Mouse (Mus musculus) macrophage (primary cell): ENCODE measurements at regions not wholly inside any gene's neighbourhood (a gene's known extent, or its start where the extent isn't known, plus 50 kb on each side); places are given as distances from the start of the nearest gene placed in this dataset.
"Not testable (repeated sequence)": the region's sequence is repeated elsewhere in the genome, so short reads cannot be mapped to it uniquely, and the experiment has no call there.

Experiments
- H3K27ac ChIP-seq: fragments of 350-480 bp; formaldehyde crosslinking; 2 replicates; pipeline ENCODE4 v1.9.0; 2021
- H3K36me3 ChIP-seq: fragments of 350-480 bp; formaldehyde crosslinking; 2 replicates; pipeline ENCODE4 v1.9.0; 2021; ENCODE audit errors: inconsistent target
- H3K4me3 ChIP-seq: fragments of 350-480 bp; formaldehyde crosslinking; 2 replicates; pipeline ENCODE4 v1.9.0; 2021; ENCODE audit errors: inconsistent target
- H3K79me2 ChIP-seq: fragments of 350-480 bp; formaldehyde crosslinking; 2 replicates; pipeline ENCODE4 v1.9.0; 2021; ENCODE audit errors: inconsistent target
- WGBS: methylation state at CpG from one replicate; pipeline ENCODE4 v1.1.7; 2026; ENCODE audit warnings: inconsistent platforms; ENCODE audit not compliant: missing documents; 5-methylcytosine and 5-hydroxymethylcytosine counted together

DNA sequence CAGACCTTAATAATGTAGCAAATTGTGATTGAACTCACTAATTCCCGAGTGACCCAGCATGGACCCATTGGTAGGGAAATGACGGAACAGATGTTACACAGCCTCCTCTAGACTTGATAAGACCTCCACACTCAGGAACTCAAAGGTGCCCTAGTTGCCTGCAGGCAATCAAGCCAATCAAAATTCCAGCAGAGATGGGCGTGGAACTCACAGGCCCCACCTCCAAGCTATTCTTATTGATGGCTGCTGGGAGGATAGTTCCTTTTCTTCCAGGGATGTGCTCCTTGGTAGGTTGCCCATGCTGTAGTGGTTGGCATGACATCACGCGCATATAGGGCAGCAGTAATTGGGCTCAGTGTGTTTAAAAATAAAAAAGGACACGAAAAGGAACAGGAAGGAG, 194.4 kb upstream of the Ift57 start:
- no peak overlapping the region; the same call in 1 of the 2 replicates for H3K4me3 ChIP-seq
- H3K27ac ChIP-seq = peak overlapping the region; percentile 22
- 66% methylated on average over 6 of the region's 6 CpGs for WGBS
- H3K36me3 ChIP-seq = no peaks in the 10 kb centered on the region
- no peaks in the 10 kb centered on the region for H3K79me2 ChIP-seq

GRCm38 (mm10) chr16:49505271-49505670, 193.8 kb upstream of the Ift57 start:
- no peaks in the 10 kb centered on the region for H3K79me2 ChIP-seq
- no peaks in the 10 kb centered on the region for H3K36me3 ChIP-seq
- H3K27ac ChIP-seq = no peak overlapping the region
- WGBS = 71% methylated on average over 9 of the region's 9 CpGs
- no peak overlapping the region for H3K4me3 ChIP-seq

DNA sequence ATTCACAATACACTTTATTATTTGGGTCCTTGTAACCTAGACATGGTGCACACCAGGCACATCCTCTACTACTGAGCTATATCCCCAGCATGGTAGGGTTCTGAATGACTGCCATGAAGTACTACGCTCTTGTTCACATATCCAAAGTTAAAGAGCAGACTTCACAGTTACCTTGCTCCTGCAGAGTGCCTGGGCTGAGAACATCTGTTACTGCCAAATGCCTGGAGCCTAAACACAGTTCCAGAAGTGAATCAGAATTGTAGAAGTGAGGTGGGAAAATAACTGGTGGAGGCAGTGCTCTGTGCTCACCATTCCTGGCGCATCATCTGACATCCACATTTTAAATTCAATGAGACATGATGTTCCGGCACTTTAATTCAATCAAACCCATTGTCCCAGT, 180.2 kb upstream of the Ift57 start:
- H3K27ac ChIP-seq = no peak overlapping the region
- no peak overlapping the region for H3K4me3 ChIP-seq
- no peaks in the 10 kb centered on the region for H3K36me3 ChIP-seq
- 97% methylated on average over 3 of the region's 3 CpGs for WGBS
- no peaks in the 10 kb centered on the region for H3K79me2 ChIP-seq

DNA sequence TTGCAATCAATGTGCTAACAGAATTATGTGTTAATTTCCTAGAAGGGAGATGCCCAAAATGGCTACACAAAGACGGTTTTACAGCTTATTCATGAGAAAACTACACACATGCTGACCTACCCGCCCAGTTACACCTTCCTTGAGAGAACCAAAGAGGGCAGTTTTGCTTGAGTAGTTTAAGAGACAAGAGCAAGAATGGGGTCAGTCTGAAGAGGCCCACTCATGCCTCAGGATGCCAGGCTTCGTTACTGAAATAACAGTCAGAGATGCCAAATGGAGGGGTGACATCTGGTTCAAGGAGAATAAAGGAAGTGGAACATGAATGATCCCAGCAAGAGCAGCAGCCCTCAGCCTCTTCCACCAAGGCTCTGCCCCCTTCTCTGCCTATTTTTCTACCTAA, 178.6 kb upstream of the Ift57 start:
- 86% methylated on average over 3 of the region's 3 CpGs for WGBS
- no peaks in the 10 kb centered on the region for H3K79me2 ChIP-seq

DNA sequence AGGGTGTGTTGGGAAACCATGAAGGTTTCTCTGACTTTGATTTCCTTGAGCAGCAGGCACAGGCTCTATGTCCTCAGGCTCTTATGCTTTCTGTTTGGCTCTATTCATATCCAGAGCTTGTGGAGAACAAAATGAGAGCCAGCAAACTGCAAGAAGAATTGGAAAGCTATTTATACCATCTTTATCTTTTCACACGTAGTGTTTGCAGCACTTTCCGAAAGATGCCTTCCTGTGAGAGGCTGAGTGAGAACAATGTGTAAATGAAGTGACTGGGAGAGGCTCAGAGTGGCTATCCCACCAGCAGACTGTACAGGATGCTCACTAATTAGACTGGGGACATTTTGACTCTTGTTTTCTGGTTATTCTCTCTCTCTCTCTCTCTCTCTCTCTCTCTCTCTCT, 177.3 kb upstream of the Ift57 start:
- Histone ChIP-seq H3K4me3 (no peak overlapping the region), H3K79me2 (no peaks in the 10 kb centered on the region), H3K27ac (no peak overlapping the region), H3K36me3 (no peaks in the 10 kb centered on the region)
- 97% methylated on average over 2 of the region's 2 CpGs for WGBS

More for the DNA sequence above, 178.6 kb upstream of the Ift57 start:
- no peak overlapping the region for H3K27ac ChIP-seq
- H3K36me3 ChIP-seq = no peaks in the 10 kb centered on the region
- H3K4me3 ChIP-seq = no peak overlapping the region

DNA sequence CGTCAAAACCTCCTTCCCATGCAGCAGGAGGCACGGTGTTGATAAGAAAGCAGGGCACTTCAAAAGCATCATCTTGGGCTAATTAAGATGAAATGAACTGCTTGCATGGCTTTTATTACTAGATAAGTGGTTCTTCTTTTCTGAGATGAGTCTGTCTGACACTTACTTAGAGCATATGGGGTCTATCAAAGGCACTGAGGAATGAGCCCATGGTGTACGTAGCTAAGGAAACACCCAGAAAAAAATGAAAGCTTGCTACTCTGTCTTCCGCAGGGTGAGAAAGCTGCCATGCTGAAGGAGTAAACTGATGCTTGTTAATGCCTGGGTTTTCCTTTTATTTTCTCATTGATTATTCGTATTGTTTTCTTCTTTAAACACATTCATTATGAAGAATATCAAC, 176.5 kb upstream of the Ift57 start:
- H3K36me3 ChIP-seq = no peaks in the 10 kb centered on the region
- H3K27ac ChIP-seq = no peak overlapping the region
- H3K79me2 ChIP-seq = no peaks in the 10 kb centered on the region
- 93% methylated on average over 5 of the region's 5 CpGs for WGBS
- H3K4me3 ChIP-seq = no peak overlapping the region

DNA sequence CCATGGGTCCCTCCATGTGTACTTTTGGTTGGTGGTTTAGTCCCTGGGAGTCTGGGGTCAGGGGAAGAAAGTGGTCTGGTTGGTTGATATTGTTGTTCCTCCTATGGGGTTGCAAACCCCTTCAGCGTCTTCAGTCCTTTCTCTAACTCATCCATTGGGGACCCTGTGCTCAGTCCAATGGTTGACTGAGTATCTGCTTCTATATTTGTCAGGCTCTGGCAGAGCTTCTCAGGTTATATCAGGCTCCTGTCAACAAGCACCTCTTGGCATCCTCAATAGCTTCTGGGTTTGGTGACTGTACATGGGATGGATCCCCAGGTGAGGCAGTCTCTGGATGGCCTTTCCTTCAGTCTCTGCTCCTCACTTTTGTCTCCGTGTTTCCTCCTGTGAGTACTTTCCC, 170.4 kb upstream of the Ift57 start:
- WGBS = 85% methylated on average over 2 of the region's 2 CpGs
- H3K4me3 ChIP-seq, H3K79me2 ChIP-seq, H3K27ac ChIP-seq, H3K36me3 ChIP-seq: not testable (repeated sequence)

DNA sequence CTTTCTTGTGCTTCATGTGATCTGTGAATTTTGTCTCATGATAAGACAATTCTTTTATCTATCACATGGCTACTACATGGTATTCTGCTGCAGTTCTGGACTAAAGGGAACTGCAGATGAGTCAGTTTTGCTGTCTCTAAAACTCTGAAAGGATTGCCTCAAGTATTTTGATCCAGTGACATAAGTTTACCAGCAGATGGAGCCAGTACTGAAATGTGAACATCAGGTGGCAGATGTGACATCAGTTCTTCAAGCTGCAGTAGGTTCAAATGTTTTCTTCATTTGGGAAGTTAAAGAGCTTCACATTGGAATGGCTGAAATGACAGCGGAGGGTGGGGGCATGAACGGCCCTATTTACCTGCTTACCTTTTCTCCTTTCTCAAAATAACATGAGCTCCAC, 170.0 kb upstream of the Ift57 start:
- WGBS = 62% methylated on average over 2 of the region's 2 CpGs
- H3K36me3 ChIP-seq = no peaks in the 10 kb centered on the region
- H3K4me3 ChIP-seq = no peak overlapping the region
- no peak overlapping the region for H3K27ac ChIP-seq
- H3K79me2 ChIP-seq = no peaks in the 10 kb centered on the region

DNA sequence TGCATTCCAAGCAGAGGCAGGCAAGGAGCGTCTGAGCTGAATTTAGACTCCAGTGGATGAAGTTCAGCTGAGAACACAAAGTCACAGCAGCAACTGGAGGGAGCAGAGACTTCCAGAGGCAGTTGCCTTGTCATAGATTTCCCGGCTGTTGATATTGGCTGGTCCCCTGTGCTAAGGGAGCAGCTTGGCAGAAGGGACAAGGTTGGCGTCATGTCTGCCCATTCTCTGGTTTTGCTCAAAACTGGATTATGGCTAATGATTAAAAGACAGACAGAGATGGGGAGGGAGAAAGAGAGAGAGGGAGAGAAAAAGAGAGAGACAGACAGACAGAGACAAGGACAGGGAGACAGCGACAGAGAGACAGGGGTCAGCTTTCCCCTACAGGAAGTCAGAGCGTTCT, 169.0 kb upstream of the Ift57 start:
- H3K36me3 ChIP-seq = no peaks in the 10 kb centered on the region
- H3K4me3 ChIP-seq = no peak overlapping the region
- H3K27ac ChIP-seq = no peak overlapping the region
- 98% methylated on average over 5 of the region's 5 CpGs for WGBS
- no peaks in the 10 kb centered on the region for H3K79me2 ChIP-seq

DNA sequence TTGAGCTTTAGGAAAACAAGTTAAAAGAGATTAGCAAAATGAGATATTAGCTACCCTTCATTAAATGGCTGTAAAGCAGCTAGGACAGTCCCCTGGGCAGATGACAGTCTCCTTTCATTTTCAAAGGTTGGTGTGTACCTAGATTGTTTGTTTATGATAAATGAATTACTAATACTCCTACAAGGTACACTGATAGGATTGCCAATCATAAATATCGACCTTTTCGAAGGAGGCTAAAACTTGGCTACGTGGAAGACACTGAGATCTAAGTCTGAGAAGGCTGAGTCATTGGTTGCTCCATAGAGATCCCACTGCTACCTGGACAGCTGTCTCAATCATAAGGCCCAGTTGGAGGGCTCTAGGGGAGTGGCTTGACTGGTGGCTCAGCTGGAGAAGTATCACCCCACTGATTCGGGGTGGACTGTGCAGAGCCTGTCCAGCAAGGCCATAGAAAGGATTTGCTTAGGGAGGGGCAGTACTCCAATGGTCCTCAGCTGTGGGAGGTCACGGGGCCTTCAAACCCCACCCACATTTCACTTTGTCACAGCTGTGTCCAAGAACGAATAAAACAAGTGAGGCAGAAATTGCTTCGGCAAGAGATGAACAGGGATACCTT, 166.9 kb upstream of the Ift57 start:
- H3K4me3 ChIP-seq = no peak overlapping the region
- no peaks in the 10 kb centered on the region for H3K36me3 ChIP-seq
- H3K79me2 ChIP-seq = no peaks in the 10 kb centered on the region
- WGBS = 92% methylated on average over 7 of the region's 7 CpGs
- H3K27ac ChIP-seq = no peak overlapping the region

GRCm38 (mm10) chr16:49533498-49533998, 165.5 kb upstream of the Ift57 start:
- Histone ChIP-seq H3K4me3 (no peak overlapping the region), H3K79me2 (no peaks in the 10 kb centered on the region)
- 81% methylated on average over 4 of the region's 4 CpGs for WGBS

GRCm38 (mm10) chr16:49550231-49550630, 148.8 kb upstream of the Ift57 start:
- Histone ChIP-seq H3K27ac (no peak overlapping the region), H3K79me2 (no peaks in the 10 kb centered on the region), H3K4me3 (no peak overlapping the region), H3K36me3 (no peaks in the 10 kb centered on the region)
- WGBS = 86% methylated on average over 3 of the region's 3 CpGs

More at GRCm38 (mm10) chr16:49533498-49533998, 165.5 kb upstream of the Ift57 start:
- Histone ChIP-seq H3K27ac (no peak overlapping the region), H3K36me3 (no peaks in the 10 kb centered on the region)

DNA sequence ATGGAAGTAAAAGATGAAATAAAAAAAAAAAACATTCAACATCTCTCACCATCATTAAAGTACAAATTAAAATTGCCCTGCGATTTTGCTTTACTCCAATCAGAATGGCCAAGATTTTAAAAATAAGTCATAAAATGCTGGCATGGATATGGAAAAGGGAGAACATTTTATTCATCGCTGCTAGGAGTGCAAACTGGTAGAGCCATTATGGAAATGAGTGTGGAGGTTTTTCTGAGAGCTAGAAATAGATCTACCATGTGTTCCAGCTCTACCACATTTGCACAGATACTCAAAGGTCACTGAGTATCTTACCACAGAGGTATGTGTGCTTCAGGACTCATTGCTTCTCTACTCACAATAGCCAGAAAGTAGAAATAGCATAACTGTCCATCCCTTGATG, 129.0 kb upstream of the Ift57 start:
- Histone ChIP-seq H3K4me3 (no peak overlapping the region), H3K79me2 (no peaks in the 10 kb centered on the region), H3K27ac (no peak overlapping the region), H3K36me3 (no peaks in the 10 kb centered on the region)
- 100% methylated on average over 1 of the region's 2 CpGs for WGBS

DNA sequence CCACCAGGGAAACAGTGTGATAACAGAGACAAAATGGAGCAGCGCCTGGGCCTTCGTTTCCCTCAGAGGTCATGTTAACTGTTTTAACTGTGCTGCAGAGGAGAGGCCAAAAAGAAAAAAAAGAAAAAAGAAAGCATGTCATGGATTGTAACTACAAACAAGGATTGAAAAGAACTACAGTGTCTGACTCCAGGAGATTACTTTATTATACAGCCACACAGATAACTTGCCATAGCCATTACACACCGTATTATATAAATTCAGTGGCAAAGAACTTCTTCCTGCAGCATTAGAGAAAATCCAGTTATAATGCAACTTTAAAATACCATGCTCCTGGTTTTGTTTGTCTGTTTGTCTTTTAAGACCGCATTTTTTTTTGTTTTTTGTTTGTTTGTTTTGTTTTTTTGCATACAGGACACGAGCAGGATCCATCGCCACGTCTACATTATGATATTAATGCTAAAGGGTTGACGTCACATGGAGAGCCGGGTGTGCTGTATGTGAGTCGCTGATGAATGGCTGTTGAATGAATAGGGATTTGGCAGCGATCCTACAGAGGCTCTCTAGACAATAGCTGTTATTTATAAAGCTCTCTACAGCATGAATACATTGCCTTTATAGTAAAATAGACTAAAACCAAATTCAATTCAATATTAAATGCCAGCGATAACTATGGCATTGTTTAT, 126.4 kb upstream of the Ift57 start:
- Histone ChIP-seq H3K36me3 (no peaks in the 10 kb centered on the region), H3K4me3 (no peak overlapping the region), H3K27ac (no peak overlapping the region), H3K79me2 (no peaks in the 10 kb centered on the region)
- WGBS = 96% methylated on average over 12 of the region's 12 CpGs

DNA sequence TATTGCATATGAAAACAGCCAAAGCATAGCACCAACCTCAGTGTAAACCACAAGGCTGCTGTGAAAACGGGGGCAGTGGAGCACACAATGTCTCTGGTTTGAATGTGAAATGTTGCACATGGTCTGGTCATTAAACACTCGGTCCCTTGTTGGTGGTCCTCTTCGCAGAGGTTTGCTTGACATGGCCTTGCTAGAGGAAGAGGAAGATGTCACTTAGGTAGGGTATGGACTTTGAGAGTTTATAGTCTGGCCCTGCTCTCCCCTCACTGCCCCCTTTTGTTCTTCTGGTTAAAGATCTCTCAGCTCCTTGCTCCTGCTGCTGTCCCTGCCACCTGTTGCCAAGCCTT, 125.9 kb upstream of the Ift57 start:
- no peaks in the 10 kb centered on the region for H3K79me2 ChIP-seq
- H3K36me3 ChIP-seq = no peaks in the 10 kb centered on the region
- no peak overlapping the region for H3K27ac ChIP-seq
- WGBS = 92% methylated on average over 3 of the region's 3 CpGs
- H3K4me3 ChIP-seq = no peak overlapping the region

DNA sequence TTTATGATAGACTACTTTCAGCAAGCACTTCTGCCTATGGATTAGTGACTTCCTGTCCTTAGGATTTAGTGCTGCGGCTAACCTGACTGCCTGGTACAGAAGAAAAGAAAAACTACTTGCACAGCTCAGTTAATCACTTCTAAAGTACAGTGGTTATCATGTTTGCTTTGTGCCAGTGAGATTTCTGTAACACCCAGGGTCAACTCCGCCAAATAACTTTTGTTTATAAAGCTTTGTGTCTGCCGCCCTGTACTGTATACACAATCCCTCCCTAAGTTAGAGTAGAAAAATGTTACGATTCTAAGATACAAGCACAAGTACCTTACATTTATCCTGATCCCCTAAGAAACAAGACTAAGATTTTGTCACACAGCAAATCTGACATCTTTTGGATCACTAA, 120.1 kb upstream of the Ift57 start:
- Histone ChIP-seq H3K79me2 (no peaks in the 10 kb centered on the region), H3K27ac (no peak overlapping the region), H3K4me3 (no peak overlapping the region), H3K36me3 (no peaks in the 10 kb centered on the region)
- 96% methylated on average over 4 of the region's 4 CpGs for WGBS
